Mouse (Mus musculus) C3H10T1/2 (cell line): Measurements from ENCODE around the gene Mnat1. TPM values are rescaled to one million over a fixed set of nuclear protein-coding genes. Genes with fewer than 3 reads are reported as not detected.

Experiments used
- polyA plus RNA-seq, 2 experiments: library from polyadenylated mRNA; unstranded; fragments of >200 nt; fragmentation: generic; extraction: Trizol; gene quantifications; one replicate each; pipeline ENCODE4 v1.2.1; 2012; ENCODE audit warnings: missing spikeins in 2 of 2

Mnat1 gene
- polyA plus RNA-seq = 10 to 100 TPM in 1 of 2 experiments, 1 to 10 TPM in 1; 4.9 to 26.6 TPM

DNA sequence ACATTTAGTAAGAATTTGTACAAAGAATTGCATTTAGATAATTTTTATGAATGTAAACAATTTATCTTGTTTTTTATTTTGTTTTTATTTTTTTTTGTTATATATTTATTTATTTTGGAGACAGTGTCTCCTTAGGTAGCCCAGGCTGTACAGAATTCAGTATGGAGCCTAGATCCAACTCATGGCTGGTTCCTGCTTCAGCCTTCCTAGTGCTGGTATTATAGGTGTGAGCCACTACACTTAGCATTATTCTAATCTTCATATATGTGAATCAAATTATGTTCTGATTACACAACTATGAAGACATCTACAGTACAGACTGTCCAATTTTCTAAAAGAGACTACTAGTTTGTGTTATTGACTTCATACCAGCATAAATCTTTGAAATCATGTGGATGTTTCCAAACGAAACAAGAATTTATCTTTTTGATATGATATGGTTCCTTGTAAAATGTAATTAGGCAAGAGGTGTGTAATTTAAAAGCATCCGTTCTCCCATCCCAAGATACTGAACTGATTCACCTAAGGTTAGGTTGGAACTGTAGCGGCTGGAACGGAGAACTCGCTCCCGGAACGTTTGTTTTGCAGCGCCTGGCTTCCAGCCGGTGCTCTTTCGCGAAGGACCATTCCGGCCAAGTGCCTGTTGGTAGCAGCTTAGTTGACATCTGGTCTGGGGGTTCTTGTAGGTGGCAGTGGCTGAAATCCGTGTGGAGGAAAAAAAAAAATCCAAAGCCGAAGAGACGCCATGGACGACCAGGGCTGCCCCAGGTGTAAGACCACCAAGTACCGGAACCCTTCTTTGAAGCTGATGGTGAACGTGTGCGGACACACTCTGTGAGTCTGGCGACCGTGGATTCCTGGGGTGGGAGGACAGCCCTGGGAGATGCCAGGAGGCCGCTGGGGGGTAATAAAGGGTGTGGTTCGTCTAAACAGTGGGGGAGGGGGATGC lies at the start of gene Mnat1:
Gene Mnat1, plus strand, starts transcription at position 625 of the 949 bp plus-strand sequence.

DNA sequence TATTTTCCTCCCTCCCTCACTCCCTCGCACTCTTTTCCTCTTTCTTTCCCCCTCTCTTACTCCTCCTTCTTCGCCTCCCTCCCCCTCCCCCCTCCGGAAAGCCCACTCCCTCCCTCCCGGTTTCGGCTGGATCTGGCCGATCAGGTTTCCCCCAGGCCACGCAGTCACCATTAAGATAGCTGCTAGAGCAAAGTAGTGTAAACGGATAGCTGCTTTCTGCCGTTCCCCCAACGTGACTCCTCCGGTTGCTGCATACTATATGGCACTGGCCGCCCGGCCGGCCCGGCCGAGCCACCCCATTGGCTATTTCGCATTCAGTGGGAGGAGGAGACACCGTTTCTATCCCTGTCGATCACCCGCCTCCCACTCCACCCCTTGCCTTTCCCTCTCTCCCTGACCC lies 10.3 kb upstream of the Mnat1 start, which contains the start of gene Six4:
Gene Six4, minus strand, starts transcription at position 261 of the 400 bp plus-strand sequence.

DNA sequence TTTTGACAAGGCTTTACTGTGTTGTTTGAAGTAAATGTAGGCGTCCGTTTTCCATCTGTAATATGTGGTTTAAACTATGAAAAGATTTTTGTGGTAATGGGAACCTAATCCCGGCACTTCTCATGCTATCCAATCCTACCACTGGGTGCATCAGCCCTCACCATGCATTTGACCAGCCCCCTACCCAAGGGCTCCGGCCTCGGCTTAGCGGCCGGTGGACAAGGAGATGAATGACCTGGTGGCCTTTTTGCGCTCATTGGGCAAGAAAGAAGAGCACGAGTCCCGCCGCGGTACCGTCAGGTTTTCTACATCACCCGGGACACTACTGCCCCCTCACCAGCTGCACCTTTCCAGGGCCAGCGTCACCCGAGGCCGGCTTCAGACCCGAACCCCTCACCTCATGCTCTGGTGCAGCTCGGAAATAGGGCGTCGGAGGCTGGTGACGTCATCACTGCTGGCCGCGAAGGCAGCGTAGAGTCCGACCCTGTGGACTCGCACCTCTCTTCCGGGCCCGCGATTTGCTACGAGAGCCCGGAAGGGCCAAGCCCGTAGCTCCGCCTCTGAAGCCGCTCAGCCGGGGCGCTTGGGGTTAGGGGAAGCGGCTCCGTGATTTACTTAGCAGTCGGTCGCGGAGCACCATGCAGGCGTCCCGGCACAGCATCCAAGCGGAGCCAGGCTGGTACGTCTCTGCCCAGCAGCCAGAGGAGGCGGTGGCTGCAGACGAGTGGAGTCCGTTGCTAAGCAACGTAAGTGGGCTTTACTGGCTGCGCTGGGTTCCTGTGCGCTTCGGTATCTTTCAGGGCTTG lies 163.0 kb downstream of the Mnat1 start, which contains the start of the genes Trmt5 and Slc38a6:
Gene Trmt5, minus strand, starts transcription at position 424 of the 806 bp plus-strand sequence.
Gene Slc38a6, plus strand, starts transcription at position 493 of the 806 bp plus-strand sequence.

Other genes with a start within 250 kb of the Mnat1 start
- under 1 TPM; under 0.01 to 0.01 TPM for gene Six6, start 183.8 kb upstream of the Mnat1 start, polyA plus RNA-seq
- under 1 TPM in 1 of 2 experiments, not detected in 1; 0.02 TPM for gene 4930447C04Rik, start 182.9 kb upstream of the Mnat1 start, polyA plus RNA-seq
- gene Six1, start 69.8 kb upstream of the Mnat1 start, polyA plus RNA-seq = 10 to 100 TPM; 13.1 to 61.1 TPM
- 1 to 10 TPM in 1 of 2 experiments, under 1 TPM in 1; 0.32 to 2.1 TPM for gene Six4, start 10.3 kb upstream of the Mnat1 start, polyA plus RNA-seq
- gene Trmt5, start 163.0 kb downstream of the Mnat1 start, polyA plus RNA-seq = 1 to 10 TPM; 1.1 to 4.4 TPM
- 1 to 10 TPM in 1 of 2 experiments, under 1 TPM in 1; 0.49 to 4.6 TPM for gene Slc38a6, start 163.1 kb downstream of the Mnat1 start, polyA plus RNA-seq